Mouse (Mus musculus) E14TG2a.4 (cell line): ENCODE data around the gene Nxph4.
A peak's percentile ranks its signal among the peaks of the same experiment; 100 is the strongest.

ENCODE experiments used
- H3K27me3 ChIP-seq: 2 replicates; pipeline ENCODE4 v1.6.1; 2014; ENCODE audit warnings: low read length, control low read depth; ENCODE audit not compliant: insufficient read depth
- H3K36me3 ChIP-seq: 2 replicates; pipeline ENCODE4 v1.6.1; 2014; ENCODE audit warnings: low read length, control low read depth; ENCODE audit not compliant: insufficient read depth
- H3K4me1 ChIP-seq: replicated peaks from 2 replicates; pipeline ENCODE4 v1.6.1; 2014; ENCODE audit warnings: low read depth, low read length, control low read depth
- H3K4me3 ChIP-seq: replicated peaks from 2 replicates; pipeline ENCODE4 v1.5.1; 2014; ENCODE audit warnings: mild to moderate bottlenecking, low read length
- H3K9me3 ChIP-seq: 2 replicates; pipeline ENCODE4 v1.6.1; 2014; ENCODE audit warnings: low read length, control low read depth
- CTCF ChIP-seq: conservative IDR thresholded peaks from 2 replicates; pipeline ENCODE4 v1.5.1; 2014; ENCODE audit warnings: low read length
- NANOG ChIP-seq: IDR thresholded peaks from 2 replicates; pipeline ENCODE4 v1.6.1; 2014; ENCODE audit warnings: borderline replicate concordance, low read length, mixed read lengths
- POU5F1 ChIP-seq: IDR thresholded peaks from 2 replicates; pipeline ENCODE4 v1.6.1; 2014; ENCODE audit warnings: low read length, borderline replicate concordance

The Nxph4 gene

GRCm38 (mm10) chr10:127492118-127492517 lies 42.2 kb downstream of the Nxph4 start:
- peaks cover 93% of the 10 kb centered on the region for H3K36me3 ChIP-seq
- TF ChIP-seq POU5F1 (no peak), CTCF (no peak)
- no peaks in the 10 kb centered on the region for H3K9me3 ChIP-seq
- H3K4me1 ChIP-seq = peaks cover 14% of the 10 kb centered on the region
- H3K4me3 ChIP-seq = no peak overlapping the region
- H3K27me3 ChIP-seq = no peaks in the 10 kb centered on the region

GRCm38 (mm10) chr10:127491128-127491512 lies 43.2 kb downstream of the Nxph4 start:
- Histone ChIP-seq H3K9me3 (no peaks in the 10 kb centered on the region), H3K4me3 (no peak overlapping the region), H3K36me3 (peaks cover 87% of the 10 kb centered on the region), H3K27me3 (no peaks in the 10 kb centered on the region), H3K4me1 (peaks cover 13% of the 10 kb centered on the region)
- TF ChIP-seq CTCF (no peak), NANOG (no peak), POU5F1 (no peak)

GRCm38 (mm10) chr10:127490160-127491127 lies 43.9 kb downstream of the Nxph4 start:
- TF ChIP-seq CTCF = no peak
- TF ChIP-seq NANOG = no peak
- no peak for TF ChIP-seq POU5F1
- no peak overlapping the region for H3K4me3 ChIP-seq
- no peaks in the 10 kb centered on the region for H3K9me3 ChIP-seq
- H3K36me3 ChIP-seq = peaks cover 85% of the 10 kb centered on the region
- no peaks in the 10 kb centered on the region for H3K27me3 ChIP-seq
- H3K4me1 ChIP-seq = peaks cover 13% of the 10 kb centered on the region

GRCm38 (mm10) chr10:127488856-127489255 lies 45.5 kb downstream of the Nxph4 start:
- no peaks in the 10 kb centered on the region for H3K9me3 ChIP-seq
- H3K27me3 ChIP-seq = no peaks in the 10 kb centered on the region
- TF ChIP-seq NANOG = no peak
- no peak for TF ChIP-seq CTCF
- peaks cover 13% of the 10 kb centered on the region for H3K4me1 ChIP-seq
- peaks cover 85% of the 10 kb centered on the region for H3K36me3 ChIP-seq
- no peak overlapping the region for H3K4me3 ChIP-seq

- Histone ChIP-seq H3K27me3 (no peaks in the 10 kb centered on the region), H3K4me1 (peaks cover 9% of the 10 kb centered on the region; the same call in 1 of the 2 replicates)
- no peak for TF ChIP-seq CTCF
- TF ChIP-seq NANOG = no peak
- TF ChIP-seq POU5F1 = no peak
Observed at GRCm38 (mm10) chr10:127485235-127485634, 49.1 kb downstream of the Nxph4 start.

GRCm38 (mm10) chr10:127480833-127481813 lies 53.2 kb downstream of the Nxph4 start:
- H3K36me3 ChIP-seq = peaks cover 61% of the 10 kb centered on the region
- peaks cover 14% of the 10 kb centered on the region for H3K4me1 ChIP-seq
- H3K9me3 ChIP-seq = no peaks in the 10 kb centered on the region
- H3K27me3 ChIP-seq = no peaks in the 10 kb centered on the region
- TF ChIP-seq CTCF (no peak; the same call in 1 of the 2 replicates), POU5F1 (no peak), NANOG (no peak)
- peak overlapping the region; percentile 21; the same call in 1 of the 2 replicates for H3K4me3 ChIP-seq

More at GRCm38 (mm10) chr10:127485235-127485634, 49.1 kb downstream of the Nxph4 start:
- Histone ChIP-seq H3K36me3 (peaks cover 72% of the 10 kb centered on the region), H3K4me3 (no peak overlapping the region), H3K9me3 (no peaks in the 10 kb centered on the region)

- peak; percentile 46; the same call in 1 of the 2 replicates for TF ChIP-seq CTCF
- no peak for TF ChIP-seq POU5F1
- Histone ChIP-seq H3K36me3 (peaks cover 55% of the 10 kb centered on the region), H3K4me3 (no peak overlapping the region), H3K9me3 (no peaks in the 10 kb centered on the region), H3K27me3 (no peaks in the 10 kb centered on the region), H3K4me1 (peaks cover 15% of the 10 kb centered on the region)
Observed at GRCm38 (mm10) chr10:127479131-127479530, 55.2 kb downstream of the Nxph4 start.

GRCm38 (mm10) chr10:127477301-127477700 lies 57.1 kb downstream of the Nxph4 start:
- peaks cover 55% of the 10 kb centered on the region for H3K36me3 ChIP-seq
- no peaks in the 10 kb centered on the region for H3K9me3 ChIP-seq
- H3K4me3 ChIP-seq = no peak overlapping the region
- H3K27me3 ChIP-seq = no peaks in the 10 kb centered on the region
- no peak for TF ChIP-seq POU5F1
- no peak for TF ChIP-seq NANOG
- no peak for TF ChIP-seq CTCF
- H3K4me1 ChIP-seq = peaks cover 15% of the 10 kb centered on the region
